Mouse (Mus musculus) stomach, postnatal 0 days (tissue): Measurements from ENCODE around the gene Mia3.

Experiments
- CTCF ChIP-seq: IDR thresholded peaks from 2 replicates; pipeline ENCODE4 v1.5.1; 2016; ENCODE audit warnings: antibody characterized with exemption, low read depth, mild to moderate bottlenecking, moderate library complexity
- EP300 ChIP-seq: optimal IDR thresholded peaks from 2 replicates; pipeline ENCODE3; 2016; ENCODE audit warnings: antibody characterized with exemption

DNA sequence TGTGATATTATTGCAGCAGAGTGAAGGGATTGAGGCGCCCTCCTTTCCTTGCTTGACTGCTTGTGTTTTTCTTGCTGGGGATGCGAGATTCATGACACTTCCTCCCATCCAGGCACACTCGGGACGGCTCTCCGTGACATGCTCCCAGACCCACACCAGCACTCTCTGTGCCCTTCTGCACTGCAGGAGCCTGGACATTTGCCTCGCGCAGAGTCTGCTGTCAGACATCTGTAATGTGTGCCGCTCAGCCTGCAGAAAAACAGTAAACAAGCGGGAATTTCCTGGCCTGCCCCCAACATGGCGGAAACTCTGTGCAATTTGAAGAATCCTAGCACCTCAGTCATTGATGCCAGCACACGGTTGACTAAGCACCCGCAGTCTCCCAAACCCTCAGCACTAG lies 48.5 kb upstream of the Mia3 start, which contains the start of gene Hhipl2:
- TF ChIP-seq CTCF (no peak), EP300 (no peak)
